Mouse (Mus musculus) kidney, postnatal 25 days (tissue): ENCODE measurements at regions not wholly inside any gene's neighbourhood (a gene's known extent, or its start where the extent isn't known, plus 50 kb on each side); places are given as distances from the start of the nearest gene placed in this dataset.

Experiments
- DNase-seq, 2 experiments: peaks; one replicate each; pipeline ENCODE4 v3.0.0; 2021; ENCODE audit warnings: mixed read lengths in 2 of 2

DNA sequence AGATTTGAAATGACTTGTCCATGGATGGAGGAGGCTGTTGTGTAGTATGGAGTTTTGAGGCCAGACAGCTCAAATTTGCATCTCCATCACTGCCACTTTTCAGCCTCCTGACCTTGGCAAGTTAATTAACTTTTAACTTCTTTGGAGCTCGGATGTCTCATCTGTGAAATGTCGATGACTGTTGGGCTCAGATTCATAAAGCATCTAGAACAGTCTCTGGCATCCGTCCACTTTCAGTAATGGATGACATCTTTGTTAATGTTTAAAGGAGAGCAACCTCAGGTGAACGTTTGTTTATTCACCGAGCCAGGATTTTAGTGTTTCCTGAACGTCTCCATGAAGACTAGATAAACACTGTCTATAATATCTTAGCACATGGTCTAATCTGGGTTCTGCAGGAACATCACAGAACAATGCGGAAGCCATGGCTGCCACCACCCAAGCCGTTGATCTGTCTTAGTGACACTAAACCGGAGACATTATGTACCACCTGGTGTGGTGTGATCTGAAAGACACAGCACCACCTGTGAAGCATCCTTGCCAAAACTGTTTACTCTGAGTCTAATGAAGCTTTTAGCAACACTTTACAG lies 658.4 kb downstream of the Sorcs3 start:
- DNase-seq: peak; percentile 49 to 69

- peak; percentile 10 to 63 for DNase-seq
These were observed 665.8 kb downstream of the Sorcs3 start for GRCm38 (mm10) chr19:48871601-48872000.

GRCm38 (mm10) chr19:48881526-48882195 lies 675.8 kb downstream of the Sorcs3 start:
- DNase-seq: peak; percentile 19 to 48

DNA sequence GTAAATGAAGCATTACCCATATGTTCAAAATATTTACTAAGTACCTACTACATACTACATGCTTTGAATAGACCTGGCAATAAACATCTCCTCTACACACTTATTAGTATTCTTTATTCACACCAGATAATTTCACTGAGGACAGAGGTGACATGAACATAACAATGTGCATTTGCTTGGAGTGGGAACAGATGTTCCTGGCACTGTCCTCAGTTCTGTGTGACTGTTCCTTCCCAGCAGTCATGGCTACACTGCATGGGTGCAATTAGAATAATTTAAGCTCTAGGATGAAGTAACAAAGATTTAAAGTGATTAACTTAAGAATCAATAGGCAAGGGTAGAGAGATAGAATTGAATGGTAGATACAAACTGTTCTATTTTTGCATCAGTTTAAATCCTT lies 702.4 kb downstream of the Sorcs3 start:
- DNase-seq: no peak

- no peak for DNase-seq
These were observed 707.2 kb downstream of the Sorcs3 start for GRCm38 (mm10) chr19:48913011-48913410.

DNA sequence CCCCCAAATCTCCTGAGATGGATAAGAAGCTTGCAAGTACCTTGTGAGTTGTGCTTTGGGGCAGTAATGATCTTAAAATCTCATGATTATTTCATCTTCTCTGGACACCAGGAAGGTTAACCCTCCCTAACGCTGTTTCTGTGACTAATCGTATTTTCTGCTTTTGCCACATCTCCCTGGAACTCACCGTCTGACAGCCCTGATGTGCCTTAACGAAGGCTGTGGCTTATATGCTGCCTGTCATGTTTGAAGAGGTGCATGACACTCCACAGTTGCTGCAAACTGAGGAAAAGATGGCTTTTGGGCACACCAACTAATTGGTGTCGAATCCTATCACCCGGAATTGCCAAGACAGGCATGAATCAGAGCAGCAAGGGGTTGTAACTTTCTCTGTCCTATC lies 713.8 kb downstream of the Sorcs3 start:
- no peak for DNase-seq

DNA sequence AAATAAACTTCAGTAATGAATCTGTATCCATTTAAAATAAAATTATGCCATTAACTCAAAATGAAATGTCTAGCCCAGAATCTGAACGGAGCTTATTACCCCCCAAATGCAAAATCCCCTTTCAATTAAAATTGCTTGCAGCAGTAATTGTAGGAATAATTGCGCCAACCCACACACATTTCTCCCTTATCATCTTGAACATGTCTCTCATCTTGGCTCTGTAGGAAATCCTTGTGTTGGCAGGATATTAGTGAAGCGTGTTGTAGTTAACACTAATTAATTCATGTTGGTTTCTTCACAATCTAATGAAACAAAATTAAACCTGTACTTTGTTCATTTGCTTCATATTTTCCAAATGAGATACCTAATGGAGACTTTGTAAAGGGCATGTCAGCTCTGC lies 741.8 kb downstream of the Sorcs3 start:
- no peak for DNase-seq
